Mouse (Mus musculus): Measurements from ENCODE around the gene Ppp3r2. TPM values are rescaled to one million over a fixed set of nuclear protein-coding genes. Genes with fewer than 3 reads are reported as not detected.

Ppp3r2 gene
- total RNA-seq, 2 experiments from 2014 or later, result not detected

Other genes starting within 250 kb of the Ppp3r2 start
- not detected in 2 replicates for gene Acnat1, start 208.1 kb downstream of the Ppp3r2 start, total RNA-seq (2015; ENCODE audit: low replicate concordance)
- not detected in 2 replicates for gene Acnat1, start 208.1 kb downstream of the Ppp3r2 start, total RNA-seq (2017; ENCODE audit: low replicate concordance)
- 2.9 TPM in 1 of 2 replicates, not detected in the other for gene Baat, start 175.5 kb downstream of the Ppp3r2 start, total RNA-seq (2015; ENCODE audit: low replicate concordance)
- 0.51 and 1.8 TPM in 2 replicates for gene Baat, start 175.5 kb downstream of the Ppp3r2 start, total RNA-seq (2017; ENCODE audit: low replicate concordance)
- 22.2 and 27.0 TPM in 2 replicates for gene Mrpl50, start 160.9 kb downstream of the Ppp3r2 start, total RNA-seq (2015; ENCODE audit: low replicate concordance)
- gene Mrpl50, start 160.9 kb downstream of the Ppp3r2 start, total RNA-seq (2017; ENCODE audit: low replicate concordance), result 9.5 and 13.5 TPM in 2 replicates
- gene Zfp189, start 160.8 kb downstream of the Ppp3r2 start, total RNA-seq (2015; ENCODE audit: low replicate concordance), result 1.1 TPM in 1 of 2 replicates, not detected in the other
- 0.98 and 3.6 TPM in 2 replicates for gene Zfp189, start 160.8 kb downstream of the Ppp3r2 start, total RNA-seq (2017; ENCODE audit: low replicate concordance)
- gene Aldob, start 132.5 kb downstream of the Ppp3r2 start, total RNA-seq (2015; ENCODE audit: low replicate concordance), result not detected in 2 replicates
- not detected in 2 replicates for gene Aldob, start 132.5 kb downstream of the Ppp3r2 start, total RNA-seq (2017; ENCODE audit: low replicate concordance)
- not detected in 2 replicates for gene Tmem246, start 84.1 kb downstream of the Ppp3r2 start, total RNA-seq (2015; ENCODE audit: low replicate concordance)
- not detected in 2 replicates for gene Tmem246, start 84.1 kb downstream of the Ppp3r2 start, total RNA-seq (2017; ENCODE audit: low replicate concordance)
- 40.0 and 42.3 TPM in 2 replicates for gene Rnf20, start 50.0 kb downstream of the Ppp3r2 start, total RNA-seq (2015; ENCODE audit: low replicate concordance)
- gene Rnf20, start 50.0 kb downstream of the Ppp3r2 start, total RNA-seq (2017; ENCODE audit: low replicate concordance), result 67.5 and 80.0 TPM in 2 replicates
- not detected in 2 replicates for gene Grin3a, start 163.7 kb upstream of the Ppp3r2 start, total RNA-seq (2015; ENCODE audit: low replicate concordance)
- gene Grin3a, start 163.7 kb upstream of the Ppp3r2 start, total RNA-seq (2017; ENCODE audit: low replicate concordance), result not detected in 2 replicates

All from erythroid progenitor cell, adult 5-6 weeks (primary cell).